Mouse (Mus musculus): ENCODE data around the gene Sp2. TPM values are rescaled to one million over a fixed set of nuclear protein-coding genes. Genes with fewer than 3 reads are reported as not detected.

Sp2 gene
- total and polyA plus RNA-seq, 2 experiments from 2014 or later, result 6.8 to 8.9 TPM

GRCm38 (mm10) chr11:96946498-96946897 lies 36.3 kb downstream of the Sp2 start:
- ATAC-seq (ENCODE audit: insufficient read depth, low read depth) (no peak), DNase-seq (ENCODE audit: low spot score) (no peak)
- 82% methylated on average over 9 of the region's 9 CpGs for WGBS
- no peak overlapping the region for H3K4me2 ChIP-seq (ENCODE audit: low read depth, low read length)
- peaks cover 12% of the 10 kb centered on the region for H3K4me1 ChIP-seq (ENCODE audit: control insufficient read depth, insufficient read depth)
- no peak overlapping the region for H3K9ac ChIP-seq (replicated peaks; ENCODE audit: low read depth, low read length)
- H3K36me3 ChIP-seq (replicated peaks; ENCODE audit: control insufficient read depth, insufficient read depth, low read length), result peaks cover under 1% of the 10 kb centered on the region; the same call in 1 of the 2 replicates
- no peak overlapping the region for H3K27ac ChIP-seq (ENCODE audit: low read depth)
- no peaks in the 10 kb centered on the region for H3K27me3 ChIP-seq (ENCODE audit: control insufficient read depth, insufficient read depth, low read length)
- no peaks in the 10 kb centered on the region for H3K9me3 ChIP-seq (replicated peaks; ENCODE audit: control insufficient read depth, low read length)
- TF ChIP-seq EP300 (IDR thresholded peaks at IDR 0.05; ENCODE audit: low read depth) (no peak), CTCF (IDR thresholded peaks at IDR 0.05; ENCODE audit: low read depth) (no peak)
- H3K4me3 ChIP-seq (ENCODE audit: low read depth, low read length), result no peak overlapping the region

DNA sequence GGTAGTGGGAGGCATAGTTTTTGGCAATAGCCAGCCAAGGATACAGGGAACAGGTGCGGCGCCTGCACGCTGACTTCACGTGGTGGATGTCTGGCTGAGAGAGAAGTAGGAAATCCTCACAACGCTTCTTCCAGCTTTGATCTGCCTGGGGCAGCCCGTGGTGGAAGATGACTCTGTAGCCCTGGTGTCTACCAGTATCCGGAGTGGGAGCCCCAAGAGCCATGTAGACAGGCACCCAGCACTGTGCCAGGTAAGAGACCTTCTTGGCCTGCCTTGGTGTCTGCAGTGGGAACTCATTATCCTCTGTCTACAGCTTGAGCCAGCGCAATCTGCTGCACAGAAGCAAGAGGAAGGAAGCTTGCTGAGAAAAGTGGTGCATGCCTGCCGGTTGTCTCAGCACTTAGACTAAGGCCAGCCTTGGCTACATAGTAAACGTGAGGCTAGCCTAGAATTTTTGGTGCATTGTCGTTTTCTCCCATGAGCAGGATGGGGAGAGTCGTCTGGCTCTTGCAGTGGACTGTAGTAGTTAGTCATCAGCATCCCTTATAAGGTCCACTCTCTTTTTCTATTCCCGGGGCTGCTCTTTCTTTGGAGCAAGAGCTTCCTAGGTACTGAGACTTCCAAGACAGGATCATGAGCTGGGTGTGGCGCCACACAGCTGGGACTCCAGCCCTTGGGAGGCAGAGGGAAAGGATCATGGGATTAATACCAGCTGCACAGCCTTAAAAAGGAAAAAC lies 37.7 kb downstream of the Sp2 start:
- ATAC-seq (ENCODE audit: insufficient read depth, low read depth) (no peak), DNase-seq (ENCODE audit: low spot score) (no peak)
- WGBS, result 70% methylated on average over 14 of the region's 14 CpGs
- TF ChIP-seq EP300 (IDR thresholded peaks at IDR 0.05; ENCODE audit: low read depth), result no peak
- no peak for TF ChIP-seq CTCF (IDR thresholded peaks at IDR 0.05; ENCODE audit: low read depth)
- Histone ChIP-seq H3K27me3 (ENCODE audit: control insufficient read depth, insufficient read depth, low read length) (no peaks in the 10 kb centered on the region), H3K4me2 (ENCODE audit: low read depth, low read length) (no peak overlapping the region; the same call in 1 of the 2 replicates), H3K4me1 (ENCODE audit: control insufficient read depth, insufficient read depth) (peaks cover 12% of the 10 kb centered on the region), H3K9ac (replicated peaks; ENCODE audit: low read depth, low read length) (no peak overlapping the region; the same call in 1 of the 2 replicates), H3K4me3 (ENCODE audit: low read depth, low read length) (no peak overlapping the region), H3K36me3 (replicated peaks; ENCODE audit: control insufficient read depth, insufficient read depth, low read length) (no peaks in the 10 kb centered on the region), H3K9me3 (replicated peaks; ENCODE audit: control insufficient read depth, low read length) (no peaks in the 10 kb centered on the region), H3K27ac (ENCODE audit: low read depth) (no peak overlapping the region)

- Histone ChIP-seq H3K4me1 (ENCODE audit: control insufficient read depth, insufficient read depth) (peaks cover 12% of the 10 kb centered on the region), H3K36me3 (replicated peaks; ENCODE audit: control insufficient read depth, insufficient read depth, low read length) (no peaks in the 10 kb centered on the region), H3K27ac (ENCODE audit: low read depth) (peak within 1 kb of the TSS; percentile 5), H3K4me3 (ENCODE audit: low read depth, low read length) (peak within 1 kb of the TSS; percentile 62), H3K9ac (replicated peaks; ENCODE audit: low read depth, low read length) (peak within 1 kb of the TSS; percentile 68), H3K4me2 (ENCODE audit: low read depth, low read length) (peak within 1 kb of the TSS; percentile 96), H3K27me3 (ENCODE audit: control insufficient read depth, insufficient read depth, low read length) (no peaks in the 10 kb centered on the region), H3K9me3 (replicated peaks; ENCODE audit: control insufficient read depth, low read length) (no peaks in the 10 kb centered on the region)
- DNase-seq (ENCODE audit: low spot score) (peak; percentile 96), ATAC-seq (ENCODE audit: insufficient read depth, low read depth) (peak; percentile 98)
- WGBS, result under 1% methylated on average over 29 of the region's 29 CpGs
- TF ChIP-seq EP300 (IDR thresholded peaks at IDR 0.05; ENCODE audit: low read depth), result no peak
- TF ChIP-seq CTCF (IDR thresholded peaks at IDR 0.05; ENCODE audit: low read depth), result no peak
These were observed 38.9 kb downstream of the Sp2 start, which contains the start of gene Pnpo for GRCm38 (mm10) chr11:96943746-96944304. TSS of gene Pnpo (minus strand) at chr11:96943986.

DNA sequence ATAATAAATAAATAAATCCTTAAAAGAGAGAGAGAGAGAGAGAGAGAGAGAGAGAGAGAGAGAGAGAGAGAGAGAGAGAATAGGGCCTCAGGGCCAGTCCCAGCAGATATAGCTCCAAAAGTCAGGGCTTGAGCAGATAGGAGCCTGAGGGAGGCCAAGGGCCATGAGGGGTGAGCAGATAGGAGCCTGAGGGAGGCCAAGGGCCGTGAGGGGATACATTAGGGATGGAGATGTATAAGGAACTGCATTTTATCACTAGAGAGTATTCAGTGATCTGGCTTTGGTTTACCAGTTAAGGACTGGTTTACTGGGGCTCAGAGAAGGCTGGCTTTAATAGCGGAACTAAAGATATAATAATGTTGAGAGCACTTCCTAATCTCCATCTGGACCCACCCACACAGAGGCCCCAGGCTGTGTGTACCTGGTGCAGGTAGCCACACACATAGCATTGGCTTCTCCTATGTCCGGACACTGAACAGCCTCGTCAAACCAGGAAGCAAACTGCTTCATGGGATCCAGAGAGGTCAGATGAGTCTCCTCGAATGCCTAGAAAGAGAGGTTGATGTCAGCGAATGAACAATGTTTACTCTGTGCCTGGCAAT lies 40.7 kb downstream of the Sp2 start:
- TF ChIP-seq CTCF (IDR thresholded peaks at IDR 0.05; ENCODE audit: low read depth) (no peak), EP300 (IDR thresholded peaks at IDR 0.05; ENCODE audit: low read depth) (no peak)
- H3K4me2 ChIP-seq (ENCODE audit: low read depth, low read length), result no peak overlapping the region
- ATAC-seq (ENCODE audit: insufficient read depth, low read depth) (no peak), DNase-seq (ENCODE audit: low spot score) (no peak)
- H3K4me1 ChIP-seq (ENCODE audit: control insufficient read depth, insufficient read depth), result peaks cover 12% of the 10 kb centered on the region
- H3K27me3 ChIP-seq (ENCODE audit: control insufficient read depth, insufficient read depth, low read length), result no peaks in the 10 kb centered on the region
- no peaks in the 10 kb centered on the region for H3K36me3 ChIP-seq (replicated peaks; ENCODE audit: control insufficient read depth, insufficient read depth, low read length)
- no peak overlapping the region for H3K27ac ChIP-seq (ENCODE audit: low read depth)
- no peak overlapping the region for H3K4me3 ChIP-seq (ENCODE audit: low read depth, low read length)
- H3K9me3 ChIP-seq (replicated peaks; ENCODE audit: control insufficient read depth, low read length), result no peaks in the 10 kb centered on the region
- no peak overlapping the region for H3K9ac ChIP-seq (replicated peaks; ENCODE audit: low read depth, low read length)
- 75% methylated on average over 6 of the region's 6 CpGs for WGBS

- WGBS, result 72% methylated on average over 16 of the region's 16 CpGs
- TF ChIP-seq CTCF (IDR thresholded peaks at IDR 0.05; ENCODE audit: low read depth) (no peak), EP300 (IDR thresholded peaks at IDR 0.05; ENCODE audit: low read depth) (no peak)
- H3K9ac ChIP-seq (replicated peaks; ENCODE audit: low read depth, low read length), result no peak overlapping the region
These were observed 41.9 kb downstream of the Sp2 start for GRCm38 (mm10) chr11:96940578-96941465.

More at GRCm38 (mm10) chr11:96940578-96941465, 41.9 kb downstream of the Sp2 start:
- Histone ChIP-seq H3K36me3 (replicated peaks; ENCODE audit: control insufficient read depth, insufficient read depth, low read length) (no peaks in the 10 kb centered on the region), H3K4me1 (ENCODE audit: control insufficient read depth, insufficient read depth) (peaks cover 12% of the 10 kb centered on the region), H3K27ac (ENCODE audit: low read depth) (no peak overlapping the region), H3K4me2 (ENCODE audit: low read depth, low read length) (no peak overlapping the region), H3K27me3 (ENCODE audit: control insufficient read depth, insufficient read depth, low read length) (no peaks in the 10 kb centered on the region), H3K9me3 (replicated peaks; ENCODE audit: control insufficient read depth, low read length) (no peaks in the 10 kb centered on the region), H3K4me3 (ENCODE audit: low read depth, low read length) (no peak overlapping the region)
- DNase-seq (ENCODE audit: low spot score) (no peak), ATAC-seq (ENCODE audit: insufficient read depth, low read depth) (no peak)
